Mouse (Mus musculus) gastrocnemius, adult 8-10 months (tissue): ENCODE data around the gene Trove2. TPM values are rescaled to one million over a fixed set of nuclear protein-coding genes. Genes with fewer than 3 reads are reported as not detected.

Source experiments
- DNase-seq, 2 experiments: peaks; one replicate each; pipeline ENCODE4 v3.0.0; 2022; ENCODE audit warnings: low spot score in 2 of 2
- total RNA-seq, 4 experiments: library from RNA; stranded (reverse); gene quantifications; 2 replicates each; pipeline ENCODE4 v1.2.4; 2022

Gene Trove2
- 1 to 10 TPM; 2.8 to 3.6 (median 3.2) TPM for total RNA-seq

DNA sequence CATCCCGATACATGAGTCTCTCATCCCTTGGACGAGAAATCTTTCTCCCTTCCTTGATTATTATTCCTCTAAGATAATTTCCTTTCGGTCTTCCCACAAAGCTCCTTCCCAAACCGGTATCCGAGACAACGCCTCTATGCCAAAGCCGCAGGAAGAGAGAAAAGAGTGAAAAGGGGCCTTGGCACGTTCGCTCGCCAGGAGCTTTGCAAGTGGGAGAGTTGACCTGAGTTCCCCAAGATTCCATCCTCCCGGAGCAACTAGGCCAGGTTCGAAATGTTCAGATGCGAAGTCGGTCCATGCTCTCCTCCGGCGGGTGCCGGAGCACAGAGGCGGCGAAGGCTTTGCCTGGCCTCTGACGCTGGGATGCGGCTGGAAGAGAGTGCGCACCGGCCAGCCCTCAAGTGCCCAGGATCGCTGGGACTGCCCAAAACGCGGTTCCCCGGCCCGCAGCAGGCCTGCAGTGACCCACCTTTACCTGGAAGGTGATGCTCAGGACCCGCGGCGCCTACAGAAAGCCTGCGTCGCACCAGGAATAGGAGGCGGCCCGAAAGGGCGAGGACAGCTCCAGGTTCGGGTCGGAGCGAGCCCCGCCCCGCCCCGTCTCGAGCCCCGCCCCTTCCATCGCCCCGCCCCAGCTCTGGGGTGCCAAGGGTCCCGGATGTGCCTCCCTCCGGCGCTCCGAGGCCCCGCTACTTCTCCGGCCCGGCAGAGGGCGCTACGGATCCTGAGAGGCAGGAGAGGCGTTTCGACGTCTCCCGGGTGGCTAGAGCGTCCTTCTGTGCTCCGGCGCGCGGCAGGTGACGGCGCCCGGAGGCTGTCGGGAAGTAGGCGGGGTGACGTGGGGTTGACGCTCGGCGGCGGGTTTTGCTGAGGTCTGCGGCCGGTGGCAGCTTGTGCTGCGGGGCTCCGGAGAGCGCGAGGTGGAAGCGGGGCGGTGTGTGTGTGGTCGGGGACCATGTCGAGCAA lies at the start of gene Trove2, which contains the start of gene Uchl5:
Gene Trove2, minus strand, starts transcription at position 623 of the 966 bp plus-strand sequence.
Gene Uchl5, plus strand, starts transcription at position 827 of the 966 bp plus-strand sequence.
- peak; percentile 95 to 97 for DNase-seq

DNA sequence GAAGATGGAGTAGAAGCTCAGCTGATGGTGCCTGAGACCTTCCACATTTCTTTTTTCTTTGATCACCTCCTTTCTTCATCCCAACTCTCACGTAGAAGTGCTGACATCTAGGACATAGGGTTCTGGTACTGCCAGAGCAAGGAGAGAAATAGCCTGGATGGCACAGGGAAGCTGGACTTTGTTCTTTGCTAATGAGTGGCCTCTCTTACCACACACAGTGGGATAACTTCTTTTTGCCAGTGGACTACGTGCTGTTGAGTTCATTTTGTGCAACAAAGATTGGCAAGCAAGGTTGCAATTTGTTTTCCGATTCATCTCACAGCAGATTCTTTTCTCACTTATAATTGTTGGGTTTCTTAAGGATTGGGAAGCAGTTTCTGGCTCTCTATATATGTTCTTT lies 45.8 kb upstream of the Trove2 start:
- DNase-seq, result no peak

DNA sequence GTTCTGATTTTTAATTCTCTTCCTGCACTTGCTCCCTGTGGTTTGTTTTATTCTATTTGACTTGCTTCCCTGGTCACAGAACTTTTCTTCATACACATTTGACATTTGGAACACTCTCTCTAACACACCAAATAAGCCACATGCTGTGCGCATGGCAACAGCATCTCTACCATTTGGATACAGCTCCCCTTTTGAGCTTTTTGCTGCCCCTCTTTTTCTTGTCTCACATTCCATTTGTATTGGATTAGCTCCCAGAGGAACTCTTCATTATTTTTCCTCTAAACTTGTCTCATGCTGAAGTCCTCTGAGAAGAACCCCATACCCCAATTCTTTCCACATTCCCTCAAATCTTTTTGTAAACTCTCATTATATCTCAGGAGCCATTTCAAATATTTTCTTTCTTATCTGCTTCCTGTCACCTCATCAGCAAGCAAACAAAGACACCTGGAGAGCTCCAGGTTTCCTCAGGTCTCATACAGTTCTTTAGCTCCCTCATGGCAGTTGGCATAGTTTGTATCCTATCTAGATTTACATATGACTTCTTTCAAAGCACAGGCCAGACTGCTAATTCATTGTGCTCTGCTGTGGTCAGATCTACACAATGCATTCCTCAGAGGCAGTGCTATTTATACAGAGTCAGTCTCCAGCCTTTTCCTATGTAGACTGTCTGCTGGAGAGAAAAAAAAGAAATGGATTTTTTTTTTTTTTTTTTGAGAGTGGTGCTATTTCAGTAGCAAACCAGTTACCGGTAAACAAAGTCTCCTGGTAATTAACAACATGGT lies 43.4 kb upstream of the Trove2 start:
- DNase-seq, result no peak

DNA sequence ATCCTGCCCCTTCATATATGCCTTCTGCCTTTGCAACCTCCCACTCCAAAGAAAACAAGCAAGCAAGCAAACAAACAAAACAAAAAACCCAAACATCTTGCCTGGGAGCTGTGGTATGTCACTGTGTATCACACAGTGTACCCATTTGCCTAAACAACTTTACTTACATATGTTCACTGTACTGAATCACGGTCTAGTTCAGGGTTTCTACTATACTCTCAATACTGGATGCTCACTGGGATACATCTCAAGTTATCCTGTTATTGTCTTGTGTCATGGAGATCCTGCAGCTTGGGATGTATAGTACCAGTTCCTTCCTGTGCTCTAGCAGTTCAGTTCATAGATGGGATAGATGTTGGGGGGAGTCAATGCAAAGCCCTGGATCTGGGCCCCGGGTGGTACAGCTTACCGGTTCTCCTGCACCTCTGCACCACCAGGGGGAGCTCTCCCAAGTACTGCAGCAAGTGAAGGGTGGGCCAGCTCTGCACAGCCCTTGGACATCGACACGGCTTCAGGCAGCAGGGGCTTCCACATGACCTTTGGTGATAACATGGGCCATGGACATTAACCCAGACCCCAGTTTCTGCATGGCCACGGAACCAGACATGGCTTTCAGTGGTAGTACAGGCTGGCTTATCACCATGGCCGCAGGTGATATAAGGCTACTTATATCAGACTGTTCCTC lies 37.0 kb upstream of the Trove2 start:
- DNase-seq, result peak; percentile 57 to 58

DNA sequence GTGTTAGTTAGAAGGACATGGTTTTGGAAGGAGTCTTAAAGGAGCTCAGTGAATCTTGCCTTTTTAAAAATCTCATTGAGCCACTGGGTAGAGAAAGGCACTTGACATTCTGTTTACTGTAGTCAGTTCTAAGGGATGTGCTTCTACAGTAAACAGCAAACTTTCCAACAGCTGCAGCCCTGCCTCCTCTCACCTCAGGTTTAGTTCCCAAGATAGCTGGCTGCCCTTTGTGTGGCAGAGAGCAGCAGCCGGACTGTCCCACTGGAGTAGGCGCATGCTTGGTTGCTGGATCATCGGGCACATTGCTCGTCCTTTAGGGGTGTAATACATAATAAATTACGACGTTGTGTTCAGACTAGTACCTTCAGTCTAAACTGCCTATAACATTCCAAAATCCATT lies 32.2 kb upstream of the Trove2 start:
- DNase-seq, result no peak

DNA sequence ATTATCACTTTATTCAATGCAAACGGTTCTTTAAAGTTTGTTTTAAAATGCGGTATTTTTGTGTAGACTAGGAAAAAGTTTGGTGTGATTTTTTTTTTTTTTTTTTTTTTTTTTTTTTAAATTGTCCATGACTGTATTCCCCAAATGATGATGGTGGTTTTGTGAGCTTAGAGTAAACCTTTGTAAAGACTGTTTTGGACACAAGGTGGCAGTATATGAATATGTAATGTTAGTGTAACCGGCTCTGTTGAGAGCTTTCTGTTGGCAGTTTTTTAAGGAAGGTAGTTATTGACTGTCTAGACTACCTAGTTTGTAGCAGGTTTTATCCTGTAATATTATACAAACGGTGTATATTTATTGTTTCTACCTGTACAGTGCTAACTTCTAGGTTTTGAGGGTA lies 26.7 kb upstream of the Trove2 start:
- no peak for DNase-seq

DNA sequence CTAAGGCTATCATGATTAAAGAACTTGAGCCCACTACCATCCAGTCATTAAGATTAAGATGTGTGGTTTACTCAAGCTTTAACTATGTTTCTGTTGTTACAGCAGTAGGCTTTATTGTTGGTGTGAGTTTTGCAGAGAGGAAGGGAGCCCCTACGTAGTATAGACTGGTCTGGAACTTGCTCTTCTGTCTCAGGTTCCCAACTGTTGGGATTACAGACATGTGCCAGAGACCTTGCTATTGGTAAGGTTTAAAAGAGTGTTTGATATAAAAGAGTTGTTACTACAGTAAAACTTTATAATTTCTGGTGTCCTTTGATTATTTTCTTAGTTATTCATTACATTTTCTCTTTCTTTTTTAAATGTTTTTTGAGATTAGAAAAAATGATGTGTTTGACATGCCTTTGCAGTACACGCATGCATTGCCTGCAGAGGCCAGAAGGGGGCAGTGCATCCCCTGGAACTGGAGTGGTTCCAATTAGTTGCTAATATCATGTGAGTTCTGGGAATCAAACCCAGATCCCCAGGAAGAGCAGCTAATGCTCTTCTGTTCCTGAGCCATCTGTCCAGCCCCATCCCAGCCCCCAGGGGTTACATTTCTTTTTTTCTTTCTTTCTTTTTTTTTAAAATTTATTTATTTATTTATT lies 11.8 kb upstream of the Trove2 start:
- DNase-seq, result peak; percentile 11 to 14

DNA sequence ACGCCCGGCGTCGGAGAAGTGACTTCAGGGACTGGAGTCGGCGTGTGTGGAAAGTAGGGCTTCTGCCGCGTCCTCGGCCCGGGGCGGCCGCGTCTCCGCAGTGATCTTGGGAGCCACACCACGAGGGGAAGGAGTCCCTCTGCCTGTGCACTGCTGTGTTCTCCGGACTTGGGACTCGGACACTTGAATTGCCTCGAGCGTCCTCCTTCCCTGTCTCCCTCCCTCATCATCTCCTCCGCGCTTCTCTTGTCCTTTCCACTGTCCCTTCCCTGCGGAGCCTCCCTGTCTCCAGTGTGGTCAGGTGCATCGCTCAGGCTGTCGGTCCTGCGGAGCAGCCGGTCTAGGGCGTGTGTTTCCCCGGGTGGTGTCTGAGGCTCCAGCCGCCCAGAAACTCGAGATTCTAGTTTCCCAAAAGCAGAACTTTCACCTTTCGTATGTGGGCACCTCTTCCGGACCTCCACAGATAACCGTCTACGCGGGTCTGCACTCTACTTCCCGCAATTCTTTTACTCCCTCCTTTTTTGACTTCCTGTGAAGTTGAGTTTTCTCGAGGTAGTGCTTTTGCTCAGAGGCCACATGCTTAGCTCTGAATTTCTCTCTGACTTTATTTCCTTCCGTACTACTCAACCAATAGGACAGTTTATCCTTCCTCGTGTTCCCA lies 820 bp upstream of the Trove2 start:
- peak in 1 of 2 experiments; percentile 3 for DNase-seq

DNA sequence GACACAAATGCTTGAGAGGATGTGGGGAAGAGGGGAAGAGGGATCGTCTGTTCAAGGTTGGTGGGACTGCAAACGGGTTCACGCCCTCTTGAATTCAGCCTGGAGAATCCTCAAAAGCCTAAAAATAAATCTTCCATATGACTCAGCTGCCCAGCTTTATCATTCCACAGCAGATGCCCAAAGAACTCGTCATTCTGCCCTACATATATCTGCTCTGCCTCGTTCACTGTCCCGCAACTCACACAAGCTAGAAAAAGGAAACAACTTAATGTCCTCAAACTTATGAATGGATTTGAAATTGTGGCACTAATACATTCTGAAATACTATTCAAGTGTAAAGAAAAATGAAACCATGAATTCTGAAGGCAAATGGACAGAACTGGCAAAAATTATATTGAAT lies 3.0 kb downstream of the Trove2 start:
- DNase-seq, result no peak

DNA sequence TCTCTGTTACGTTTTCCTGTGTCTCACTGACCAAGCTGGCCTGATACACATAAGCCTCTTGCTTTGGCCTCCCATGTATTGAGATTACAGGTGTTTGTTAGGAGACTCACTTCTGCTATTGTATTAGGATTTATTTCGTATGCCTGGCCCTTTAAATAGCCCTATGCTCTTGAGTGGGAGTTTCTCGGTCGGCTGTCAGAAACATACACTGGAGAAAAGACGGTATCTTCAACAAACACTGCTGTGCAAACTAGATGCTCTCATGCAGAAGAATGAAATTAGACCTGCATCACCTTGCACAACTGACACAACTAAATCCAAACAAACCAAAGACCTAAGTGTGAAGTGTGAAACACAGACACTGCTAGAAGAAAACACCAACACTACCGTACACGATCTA lies 3.8 kb downstream of the Trove2 start:
- no peak for DNase-seq

DNA sequence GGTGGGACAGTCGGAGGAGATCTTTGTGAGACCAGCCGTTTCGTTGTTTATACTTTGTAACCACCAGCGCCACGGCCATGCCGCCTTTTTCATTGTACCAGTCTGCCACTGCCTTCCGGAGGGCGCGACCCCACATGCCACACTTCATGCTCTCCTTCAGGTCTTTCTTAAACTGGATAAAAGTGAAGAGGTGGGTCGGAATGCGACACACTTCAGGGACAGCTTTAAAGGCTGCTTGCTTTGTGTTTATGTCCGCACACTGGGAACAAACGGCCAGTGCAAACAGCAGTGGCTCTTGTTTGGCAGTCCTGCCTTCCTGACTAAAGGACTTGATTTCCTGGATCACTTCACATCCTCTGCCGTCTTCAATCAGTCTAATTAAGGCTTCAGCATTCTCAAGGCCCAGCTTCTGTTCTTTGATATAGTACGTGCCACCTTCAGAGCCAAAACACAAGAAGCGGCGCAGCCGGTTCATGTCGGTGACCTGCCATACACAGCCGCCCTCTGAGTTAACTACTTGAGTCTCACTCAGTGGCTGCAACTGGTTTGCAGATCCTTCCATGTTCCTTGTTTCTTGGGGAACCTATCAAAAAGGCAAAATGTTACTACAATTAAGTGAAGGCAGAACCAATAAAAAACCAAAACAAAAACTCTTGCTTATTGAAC lies 6.3 kb downstream of the Trove2 start:
- no peak for DNase-seq

DNA sequence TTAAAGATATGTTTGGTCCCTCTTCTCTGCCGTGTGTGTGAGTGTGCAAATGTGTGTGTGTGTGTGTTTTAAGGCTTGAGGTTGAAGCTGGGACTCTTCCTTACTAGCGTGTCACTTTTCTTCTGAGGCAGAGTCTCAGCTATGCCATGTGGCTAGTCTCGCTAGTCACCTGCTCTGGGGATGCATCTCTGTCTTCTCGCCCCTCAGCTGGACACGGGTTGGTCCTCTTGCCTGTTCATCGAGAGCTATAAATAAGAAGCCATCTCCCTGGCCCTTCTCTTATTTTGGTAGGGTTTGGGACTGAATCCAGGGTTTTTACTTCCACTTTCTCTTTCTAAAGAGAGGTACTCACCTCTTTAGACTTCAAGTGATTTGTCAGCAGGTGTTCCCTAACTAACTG lies 10.6 kb downstream of the Trove2 start:
- no peak for DNase-seq

DNA sequence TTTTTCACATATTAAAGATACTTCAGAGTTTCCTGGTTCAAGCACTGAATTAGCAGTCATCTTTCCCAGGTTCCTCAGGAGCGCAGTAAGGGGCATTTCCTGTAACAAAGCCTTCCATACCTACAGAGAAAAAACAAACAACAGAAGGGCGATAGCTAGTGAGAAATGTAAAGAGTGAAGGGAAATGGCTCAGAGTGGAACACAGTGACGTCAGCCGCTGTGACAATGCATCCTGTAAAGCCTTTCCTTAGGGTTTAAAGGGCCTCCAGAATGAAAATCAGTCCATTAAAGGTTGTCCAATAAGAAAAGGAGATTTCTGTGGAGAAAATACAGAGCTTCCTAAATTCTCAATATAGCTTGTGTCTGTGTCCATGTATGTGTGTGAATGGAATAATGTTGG lies 11.1 kb downstream of the Trove2 start:
- DNase-seq, result no peak

DNA sequence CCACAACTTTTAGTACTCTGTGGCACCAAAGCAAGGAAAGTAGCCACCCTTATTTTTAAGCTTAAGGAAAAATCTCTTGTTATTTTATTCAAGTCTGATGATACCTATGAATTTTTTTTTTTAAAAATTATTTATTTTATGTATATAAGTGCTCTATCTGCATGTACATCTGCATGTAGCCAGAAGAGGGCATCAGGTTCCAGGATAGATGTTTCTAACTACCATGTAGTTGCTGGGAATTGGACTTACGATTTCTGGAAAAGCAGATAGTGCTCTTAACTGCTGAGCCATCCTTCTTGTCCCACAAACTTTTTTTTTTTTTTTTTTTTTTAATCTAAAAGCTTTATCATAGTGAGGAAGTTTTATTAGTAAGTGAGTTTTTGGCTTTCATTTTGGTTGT lies 12.4 kb downstream of the Trove2 start:
- DNase-seq, result no peak

DNA sequence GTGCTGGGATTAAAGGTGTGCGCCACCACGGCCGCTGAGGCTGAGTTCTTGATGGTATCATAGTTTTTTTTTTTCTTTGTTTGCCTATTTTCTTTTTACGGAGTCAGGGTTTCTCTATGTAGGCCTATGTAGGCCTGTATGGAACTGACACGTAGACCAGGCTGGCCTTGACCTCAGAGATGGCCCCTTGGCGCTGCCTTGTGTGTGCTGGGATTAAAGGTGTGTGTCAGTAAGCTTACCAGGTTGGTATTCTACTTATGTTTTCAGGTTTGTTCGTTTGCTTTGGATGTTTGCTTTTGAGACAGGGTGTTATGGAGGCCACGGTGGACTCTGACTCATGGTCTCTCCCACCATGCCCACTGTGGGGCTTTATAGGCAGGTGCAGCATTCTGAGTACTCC lies 14.7 kb downstream of the Trove2 start:
- DNase-seq, result no peak

DNA sequence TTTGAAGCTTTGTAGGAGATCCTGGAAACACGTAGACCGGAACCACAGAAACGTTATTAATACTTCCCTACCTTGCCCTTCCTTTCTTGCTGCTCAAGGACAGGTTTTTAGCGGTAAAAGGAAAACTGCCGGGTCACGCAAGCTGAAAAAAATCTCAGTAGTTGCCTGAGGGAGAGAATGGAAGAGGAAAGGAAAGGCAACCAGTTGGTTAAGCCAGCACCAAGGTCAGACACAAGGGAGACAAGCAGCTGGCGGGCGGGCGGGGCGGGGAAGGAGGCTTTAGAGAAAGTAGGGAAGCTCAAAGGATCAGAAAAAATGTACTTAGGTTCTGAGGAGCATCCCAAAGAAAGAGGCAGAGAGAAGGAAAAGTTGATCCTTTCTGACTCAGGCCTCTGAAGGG lies 31.0 kb downstream of the Trove2 start:
- no peak for DNase-seq

DNA sequence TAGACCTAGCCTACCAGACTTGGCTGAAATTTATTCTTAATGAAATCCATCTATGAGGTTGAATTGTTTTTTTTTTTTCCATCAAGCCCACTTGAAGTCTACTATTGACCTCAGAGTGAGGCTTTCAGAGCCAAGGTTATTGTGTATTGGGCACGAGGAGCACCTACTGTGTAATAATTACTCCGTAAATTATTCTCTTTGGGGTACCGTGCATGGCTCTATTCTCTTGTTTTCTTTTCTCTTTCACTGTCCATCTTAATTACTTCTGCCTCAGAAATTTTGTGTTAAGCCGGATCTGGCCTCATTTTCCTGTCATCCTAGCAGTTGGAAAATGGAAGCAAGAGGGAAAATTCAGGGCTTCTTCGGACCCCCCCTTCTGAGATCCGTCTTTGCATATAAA lies 34.7 kb downstream of the Trove2 start:
- no peak for DNase-seq

DNA sequence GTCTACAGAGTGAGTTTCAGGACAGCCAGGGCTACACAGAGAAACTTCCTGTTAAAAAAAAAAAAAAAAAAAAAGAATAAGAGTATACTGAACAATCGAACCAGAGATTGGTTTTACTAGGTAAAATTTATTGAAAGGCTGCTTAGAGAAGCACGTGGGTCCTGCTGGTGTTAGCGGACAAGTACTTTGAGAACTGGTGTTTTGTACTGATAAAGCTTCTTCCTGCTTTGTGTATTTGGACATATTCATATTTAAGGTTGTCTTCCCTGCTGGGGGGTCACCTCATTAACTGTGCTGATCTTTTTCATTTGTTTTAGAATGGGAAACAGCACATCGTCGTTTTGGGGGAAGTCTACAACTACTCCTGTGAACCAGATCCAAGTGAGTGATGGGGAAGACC lies 35.5 kb downstream of the Trove2 start:
- no peak for DNase-seq

DNA sequence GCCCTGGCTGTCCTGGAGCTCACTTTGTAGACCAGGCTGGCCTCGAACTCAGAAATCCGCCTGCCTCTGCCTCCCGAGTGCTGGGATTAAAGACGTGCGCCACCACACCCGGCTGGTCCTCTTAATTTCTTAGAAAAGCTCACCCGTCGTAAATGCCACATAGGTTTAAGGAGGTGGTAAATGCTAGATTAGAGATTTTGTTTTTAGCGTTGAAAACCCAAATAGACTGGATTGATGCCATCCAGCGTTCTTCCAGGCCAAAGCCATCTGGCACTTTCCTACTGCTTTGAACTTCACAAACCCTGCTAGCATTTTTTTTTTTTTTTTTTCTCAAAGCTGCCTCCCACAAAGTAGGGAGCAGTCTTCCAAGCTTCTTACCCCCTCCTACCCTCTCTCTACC lies 36.3 kb downstream of the Trove2 start:
- no peak for DNase-seq
